Mouse (Mus musculus): ENCODE data around the gene Aldh8a1.

Gene Aldh8a1

DNA sequence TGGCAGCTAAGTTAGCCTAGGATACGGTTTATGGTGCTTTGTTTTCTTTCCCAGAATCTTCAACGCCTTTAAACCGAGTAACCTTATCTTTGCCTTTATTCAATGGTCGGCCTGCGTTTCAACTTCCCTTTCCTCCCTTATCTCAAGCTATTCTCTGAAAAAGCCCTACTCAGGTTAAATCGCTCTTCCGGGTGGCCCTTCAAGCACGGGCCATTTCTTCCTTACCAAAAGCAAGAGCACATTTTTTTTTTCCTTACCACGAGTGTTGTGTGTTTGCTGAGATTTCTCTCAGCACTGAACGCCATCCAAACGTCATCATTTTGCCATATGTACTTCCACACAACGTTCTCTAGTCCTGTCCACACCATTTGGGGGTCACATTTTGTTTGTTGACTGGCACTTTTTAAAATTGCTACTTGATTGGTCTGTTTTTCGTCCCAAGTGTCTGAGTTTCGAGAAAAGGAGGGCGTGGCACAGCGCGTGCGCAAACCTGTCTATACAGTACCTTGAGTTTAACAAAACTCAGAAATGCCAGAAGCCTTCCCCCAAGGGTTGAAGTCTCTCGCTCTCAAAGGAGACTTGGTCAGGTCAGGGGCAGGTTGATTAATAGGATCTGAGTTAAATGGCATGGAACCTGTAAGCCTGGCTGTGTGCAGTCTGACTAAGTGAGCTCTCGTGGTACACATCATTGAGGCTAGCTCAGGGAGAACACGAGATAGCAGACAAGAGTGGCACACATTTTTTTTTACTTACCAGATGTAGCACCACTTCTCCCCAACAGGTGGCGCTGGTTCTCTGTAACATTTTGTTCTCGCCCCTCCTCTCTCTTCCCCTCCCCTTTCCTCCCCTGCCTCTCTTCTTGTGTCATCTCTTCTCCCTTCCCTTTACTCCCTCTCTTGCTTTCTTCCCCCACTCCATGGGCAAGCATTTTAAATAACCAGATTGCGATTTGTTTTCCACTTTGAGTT is 43.6 kb downstream of the Aldh8a1 start:
- peak; percentile 27 for DNase-seq

DNA sequence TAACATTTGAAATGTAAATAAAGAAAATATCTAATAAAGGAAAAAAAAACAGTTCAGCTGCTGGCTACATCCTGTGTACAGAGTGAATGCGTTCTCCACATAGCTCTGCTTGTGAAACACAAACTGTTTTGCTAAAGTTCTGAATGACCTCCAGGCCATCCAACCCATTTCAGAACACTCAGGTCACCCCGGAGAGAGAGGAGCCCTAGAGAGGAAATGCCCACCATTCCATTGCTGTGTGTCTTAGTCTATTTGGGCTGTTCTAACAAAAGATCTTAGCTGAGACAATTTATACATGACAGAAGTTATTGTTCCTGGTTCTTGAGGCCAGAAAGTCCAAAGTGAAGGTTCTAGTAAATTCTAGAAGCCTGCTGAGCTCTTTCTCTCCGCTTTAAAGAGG is 49.4 kb downstream of the Aldh8a1 start:
- no peak for DNase-seq

DNA sequence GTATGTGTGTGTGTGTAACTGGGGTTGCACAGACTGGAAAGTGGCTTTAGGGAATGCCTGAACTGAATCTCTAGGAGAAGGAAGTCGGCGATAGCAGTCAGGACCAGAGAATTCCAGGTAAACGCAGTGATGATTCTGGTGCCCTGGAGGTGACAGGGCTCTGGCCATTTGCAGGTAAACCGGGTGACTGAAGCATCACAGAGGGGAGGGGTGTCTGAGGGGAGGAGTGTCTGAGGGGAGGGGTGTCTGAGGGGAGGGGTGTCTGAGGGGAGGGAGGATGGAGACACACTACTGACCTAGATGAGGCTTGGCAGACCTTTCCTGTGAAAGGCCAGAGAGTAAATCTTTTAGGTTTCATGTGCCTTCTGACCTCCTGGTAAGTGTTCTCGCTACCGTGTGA is 50.9 kb downstream of the Aldh8a1 start:
- DNase-seq = no peak

DNA sequence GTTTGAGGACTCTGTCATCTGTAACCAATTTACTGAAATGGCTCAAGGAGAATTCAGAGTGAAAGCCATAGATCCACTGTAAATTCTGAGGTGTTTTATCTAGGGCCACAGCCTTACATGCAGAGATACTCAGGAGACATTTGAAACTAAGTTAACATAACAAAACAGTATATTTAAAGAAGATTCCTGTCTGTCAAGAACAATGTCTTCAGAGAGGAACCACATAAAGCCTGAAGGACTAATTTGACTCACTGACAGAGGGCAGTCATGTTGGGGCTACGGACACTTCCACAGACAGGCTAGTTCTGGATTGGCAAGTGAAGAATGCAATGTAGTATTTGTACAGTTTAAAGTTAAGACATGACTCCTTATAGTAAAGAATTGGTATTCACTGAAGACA is 62.2 kb downstream of the Aldh8a1 start:
- no peak for DNase-seq

DNA sequence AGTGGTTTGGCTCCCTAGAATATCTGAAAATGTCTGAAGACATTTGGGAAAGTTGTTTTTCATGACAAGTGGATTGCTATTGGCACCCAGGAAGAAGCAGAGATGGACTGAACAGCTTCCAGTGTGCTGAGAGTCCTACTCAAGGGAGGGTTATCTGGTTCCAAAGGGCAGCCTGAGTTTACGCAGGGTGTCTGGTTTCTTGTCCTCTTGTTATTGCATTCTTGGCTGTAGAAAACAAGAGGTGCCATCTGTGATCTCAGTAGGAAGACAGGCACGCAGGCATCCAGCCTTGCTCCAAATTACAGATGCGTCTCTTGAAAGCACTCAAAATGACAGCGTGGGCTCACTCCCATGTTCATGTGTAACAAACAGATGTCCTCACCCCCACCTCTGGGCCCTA is 63.9 kb downstream of the Aldh8a1 start:
- no peak for DNase-seq

DNA sequence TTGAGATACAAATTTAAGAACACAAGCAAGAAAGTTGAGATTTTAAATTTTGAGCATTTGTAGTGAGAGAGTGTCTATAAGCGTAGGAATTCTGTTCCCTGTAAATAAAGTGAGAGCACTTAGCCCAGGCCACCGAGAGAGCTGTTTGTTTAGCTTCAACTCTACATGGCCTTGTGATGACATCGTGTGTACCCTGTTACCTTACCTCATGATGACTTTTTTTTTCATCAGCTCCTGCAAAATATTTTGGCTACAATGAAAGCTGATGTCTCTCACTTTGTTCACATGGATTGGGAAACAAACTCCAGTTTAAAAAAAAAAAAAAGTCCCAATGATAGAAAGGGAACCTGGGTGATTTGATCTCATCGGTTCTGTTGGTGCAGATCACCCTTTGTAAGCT is 64.6 kb downstream of the Aldh8a1 start:
- DNase-seq = no peak

DNA sequence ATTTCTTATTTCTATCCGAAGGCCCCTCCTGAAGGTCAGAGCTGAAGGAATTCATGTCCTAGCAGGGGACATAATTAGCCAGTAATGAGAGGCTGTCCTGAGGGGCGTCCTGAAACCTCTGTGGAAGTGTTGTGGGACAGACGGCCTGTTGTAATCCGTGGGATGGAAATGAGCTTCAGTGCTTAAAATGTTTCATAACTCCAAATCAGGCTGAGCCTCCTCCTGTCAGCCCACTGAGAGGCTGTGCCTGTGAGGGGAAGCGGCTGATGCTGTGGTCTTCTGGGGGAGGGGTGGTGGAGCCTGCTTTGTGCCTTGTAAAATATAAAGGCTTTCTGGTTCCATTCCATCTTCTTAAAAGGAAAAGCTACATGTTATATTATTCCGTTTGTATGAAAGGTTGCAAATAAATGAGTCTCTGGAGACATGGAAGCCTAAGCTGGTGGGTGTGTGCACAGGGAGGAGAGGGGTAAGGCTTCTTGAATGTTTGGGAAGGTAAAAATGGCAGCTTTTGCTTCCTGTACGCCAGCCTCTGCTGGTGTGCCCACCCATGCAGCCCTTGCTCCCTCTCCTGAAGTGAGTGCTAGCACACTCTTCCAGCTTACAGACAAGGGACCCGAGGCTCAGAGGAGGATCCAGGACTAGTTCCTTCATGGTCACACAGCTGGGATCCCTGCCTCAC is 66.7 kb downstream of the Aldh8a1 start:
- no peak for DNase-seq

DNA sequence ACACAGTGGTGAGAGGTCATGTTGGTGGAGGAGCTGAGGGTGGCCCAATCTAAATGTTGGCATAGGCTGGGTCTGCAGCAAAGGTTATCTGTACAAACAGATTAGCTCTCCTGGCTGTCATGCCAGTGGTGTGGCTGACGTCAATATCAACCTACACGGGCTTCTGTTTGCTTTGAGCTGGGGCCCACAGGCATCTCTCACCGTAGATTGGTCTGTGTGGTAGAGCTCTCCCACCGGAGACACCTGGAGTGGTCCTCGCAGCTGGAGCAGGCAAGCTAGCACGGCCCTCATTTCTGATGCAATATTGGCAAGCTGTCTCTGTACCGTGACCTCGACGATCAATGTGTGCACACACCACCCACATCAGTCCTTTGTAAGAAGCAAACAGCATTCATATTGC is 67.3 kb downstream of the Aldh8a1 start:
- DNase-seq = no peak
